Mouse (Mus musculus) neural tube, embryonic 12.5 days (tissue): Measurements from ENCODE around the gene Hoxc13. TPM values are rescaled to one million over a fixed set of nuclear protein-coding genes. Genes with fewer than 3 reads are reported as not detected.

ENCODE experiments used
- ATAC-seq: fragments of 200-750 bp; cut with Nextera tagmentation; 2 replicates; pipeline ENCODE4 v1.8.0; 2017; ENCODE audit warnings: low read depth, mild to moderate bottlenecking, moderate TSS enrichment, moderate library complexity; ENCODE audit not compliant: low FRiP score
- H3K27ac ChIP-seq: fragments of 300-500 bp; sonication (generic); 2 replicates; pipeline ENCODE4 v1.5.1; 2016
- H3K27me3 ChIP-seq: fragments of 300-500 bp; sonication (generic); replicated peaks from 2 replicates; pipeline ENCODE4 v1.6.1; 2016; ENCODE audit warnings: mild to moderate bottlenecking
- H3K36me3 ChIP-seq: fragments of 300-500 bp; sonication (generic); 2 replicates; pipeline ENCODE4 v1.6.1; 2016; ENCODE audit warnings: mild to moderate bottlenecking
- H3K4me1 ChIP-seq: fragments of 300-500 bp; sonication (generic); 2 replicates; pipeline ENCODE4 v1.6.1; 2016
- H3K4me2 ChIP-seq: fragments of 300-500 bp; sonication (generic); replicated peaks from 2 replicates; pipeline ENCODE4 v1.6.1; 2016; ENCODE audit warnings: mild to moderate bottlenecking
- H3K4me3 ChIP-seq: fragments of 300-500 bp; sonication (generic); 2 replicates; pipeline ENCODE4 v1.5.1; 2016
- H3K9ac ChIP-seq: fragments of 300-500 bp; sonication (generic); 2 replicates; pipeline ENCODE4 v1.6.1; 2016; ENCODE audit warnings: mild to moderate bottlenecking
- H3K9me3 ChIP-seq: fragments of 300-500 bp; sonication (generic); 2 replicates; pipeline ENCODE4 v1.6.1; 2016; ENCODE audit warnings: mild to moderate bottlenecking
- WGBS: fragments of 180-500 bp; shearing (Covaris S2); methylation state at CpG from one replicate; pipeline ENCODE4 v1.1.7; 2016; 5-methylcytosine and 5-hydroxymethylcytosine counted together
- polyA plus RNA-seq: library from polyadenylated mRNA; unstranded; fragments of >200 nt; fragmentation: Nextera tagmentation; extraction: Ambion mirVana; gene quantifications from 2 replicates; pipeline ENCODE4 v1.2.1, GENCODE M21; 2016

Hoxc13 gene
- polyA plus RNA-seq, 1 experiment from 2014 or later: 6.5 TPM

GRCm38 (mm10) chr15:102967511-102968397, 46.9 kb downstream of the Hoxc13 start:
- Histone ChIP-seq H3K36me3 (no peaks in the 10 kb centered on the region), H3K4me1 (peaks cover 8% of the 10 kb centered on the region), H3K4me2 (peak overlapping the region; percentile 86), H3K27ac (peak overlapping the region; percentile 64), H3K4me3 (peak overlapping the region; percentile 56), H3K9ac (peak overlapping the region; percentile 100), H3K9me3 (no peaks in the 10 kb centered on the region), H3K27me3 (peaks cover 74% of the 10 kb centered on the region)
- ATAC-seq: no peak
- under 1% methylated on average over 34 of the region's 34 CpGs for WGBS

DNA sequence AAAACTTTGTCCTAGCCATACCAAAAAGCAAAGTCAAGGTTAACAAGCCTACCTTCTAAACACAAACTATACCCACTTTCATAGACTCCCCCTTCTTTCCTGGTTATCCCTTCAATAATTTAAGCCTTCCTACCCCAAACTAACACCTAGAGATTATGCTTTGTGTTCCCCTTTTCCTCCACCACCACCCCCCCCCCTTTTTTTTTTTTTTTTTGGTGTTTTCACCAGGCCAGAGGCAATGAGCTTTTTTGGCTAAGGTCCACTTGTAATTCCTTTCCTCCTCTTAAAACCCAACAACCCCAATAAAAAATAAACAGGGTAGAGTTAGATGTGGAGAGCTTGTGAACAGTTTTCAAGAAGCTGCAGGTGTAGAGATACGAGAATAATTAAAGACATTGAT, 48.4 kb downstream of the Hoxc13 start:
- ATAC-seq: no peak
- no peak overlapping the region for H3K27ac ChIP-seq
- 26% methylated on average over 1 of the region's 1 CpGs for WGBS
- H3K9ac ChIP-seq: peak overlapping the region; percentile 100
- H3K27me3 ChIP-seq: peaks cover 75% of the 10 kb centered on the region
- peaks cover 8% of the 10 kb centered on the region for H3K4me1 ChIP-seq
- H3K4me3 ChIP-seq: peak overlapping the region; percentile 38
- H3K4me2 ChIP-seq: peak overlapping the region; percentile 86
- no peaks in the 10 kb centered on the region for H3K9me3 ChIP-seq
- H3K36me3 ChIP-seq: no peaks in the 10 kb centered on the region

DNA sequence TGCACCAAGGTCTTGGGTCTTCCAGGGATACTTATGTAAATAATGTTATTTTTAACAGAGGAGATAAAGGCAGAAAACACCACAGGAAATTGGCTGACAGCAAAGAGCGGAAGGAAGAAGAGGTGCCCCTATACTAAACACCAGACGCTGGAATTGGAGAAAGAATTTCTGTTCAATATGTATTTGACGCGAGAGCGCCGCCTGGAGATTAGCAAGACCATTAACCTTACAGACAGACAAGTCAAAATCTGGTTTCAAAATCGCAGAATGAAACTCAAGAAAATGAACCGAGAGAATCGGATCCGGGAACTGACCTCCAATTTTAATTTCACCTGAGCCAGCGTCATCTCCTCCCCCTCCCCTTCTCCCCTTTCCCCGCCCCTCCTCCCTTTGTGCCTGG, 49.8 kb downstream of the Hoxc13 start:
- Histone ChIP-seq H3K27ac (peak overlapping the region; percentile 57; the same call in 1 of the 2 replicates), H3K27me3 (peaks cover 71% of the 10 kb centered on the region), H3K9ac (peak overlapping the region; percentile 100), H3K4me1 (peaks cover 8% of the 10 kb centered on the region), H3K4me3 (peak overlapping the region; percentile 28), H3K9me3 (no peaks in the 10 kb centered on the region), H3K36me3 (no peaks in the 10 kb centered on the region), H3K4me2 (peak overlapping the region; percentile 86)
- WGBS: 2% methylated on average over 12 of the region's 12 CpGs
- no peak for ATAC-seq

GRCm38 (mm10) chr15:102972254-102972653, 51.4 kb downstream of the Hoxc13 start:
- Histone ChIP-seq H3K4me2 (peak overlapping the region; percentile 86), H3K27ac (peak overlapping the region; percentile 63), H3K36me3 (no peaks in the 10 kb centered on the region), H3K27me3 (peaks cover 59% of the 10 kb centered on the region), H3K9me3 (no peaks in the 10 kb centered on the region), H3K4me3 (peak overlapping the region; percentile 92), H3K4me1 (peaks cover 4% of the 10 kb centered on the region; the same call in 1 of the 2 replicates), H3K9ac (peak overlapping the region; percentile 100)
- WGBS: 1% methylated on average over 21 of the region's 21 CpGs
- no peak for ATAC-seq

- no peaks in the 10 kb centered on the region for H3K9me3 ChIP-seq
- WGBS: 2% methylated on average over 6 of the region's 6 CpGs
- H3K36me3 ChIP-seq: no peaks in the 10 kb centered on the region
- ATAC-seq: no peak
- peak overlapping the region; percentile 92 for H3K4me3 ChIP-seq
- peak overlapping the region; percentile 63 for H3K27ac ChIP-seq
- H3K27me3 ChIP-seq: peaks cover 58% of the 10 kb centered on the region
- H3K9ac ChIP-seq: peak overlapping the region; percentile 100
- H3K4me1 ChIP-seq: peaks cover 2% of the 10 kb centered on the region; the same call in 1 of the 2 replicates
- H3K4me2 ChIP-seq: peak overlapping the region; percentile 86
These were observed 51.9 kb downstream of the Hoxc13 start for GRCm38 (mm10) chr15:102972753-102973152.

DNA sequence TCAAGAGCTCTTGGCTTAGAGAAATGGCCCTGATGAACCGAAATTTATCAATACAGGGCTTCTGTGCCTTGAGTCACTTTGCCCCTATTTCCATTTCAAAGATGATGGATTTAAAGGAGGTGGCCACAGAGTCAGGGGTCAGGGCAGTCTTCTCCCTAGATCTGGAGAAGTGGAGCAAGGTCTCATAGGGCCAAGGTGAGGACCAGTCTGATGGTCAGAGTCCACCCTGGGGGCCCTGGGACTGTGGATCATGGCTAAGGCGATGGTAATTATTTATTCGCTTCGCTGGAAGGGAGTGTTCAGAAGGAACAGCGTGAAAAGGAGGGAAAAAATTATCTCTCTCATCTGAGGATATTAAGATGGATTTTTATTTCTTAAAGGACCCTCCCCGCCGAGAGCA, 54.1 kb downstream of the Hoxc13 start:
- 2% methylated on average over 7 of the region's 7 CpGs for WGBS
- no peak for ATAC-seq
- Histone ChIP-seq H3K4me3 (peak overlapping the region; percentile 92), H3K27me3 (peaks cover 59% of the 10 kb centered on the region), H3K36me3 (no peaks in the 10 kb centered on the region), H3K9ac (peak overlapping the region; percentile 100), H3K4me2 (peak overlapping the region; percentile 86), H3K27ac (peak overlapping the region; percentile 53; the same call in 1 of the 2 replicates), H3K4me1 (peaks cover 8% of the 10 kb centered on the region), H3K9me3 (no peaks in the 10 kb centered on the region)

DNA sequence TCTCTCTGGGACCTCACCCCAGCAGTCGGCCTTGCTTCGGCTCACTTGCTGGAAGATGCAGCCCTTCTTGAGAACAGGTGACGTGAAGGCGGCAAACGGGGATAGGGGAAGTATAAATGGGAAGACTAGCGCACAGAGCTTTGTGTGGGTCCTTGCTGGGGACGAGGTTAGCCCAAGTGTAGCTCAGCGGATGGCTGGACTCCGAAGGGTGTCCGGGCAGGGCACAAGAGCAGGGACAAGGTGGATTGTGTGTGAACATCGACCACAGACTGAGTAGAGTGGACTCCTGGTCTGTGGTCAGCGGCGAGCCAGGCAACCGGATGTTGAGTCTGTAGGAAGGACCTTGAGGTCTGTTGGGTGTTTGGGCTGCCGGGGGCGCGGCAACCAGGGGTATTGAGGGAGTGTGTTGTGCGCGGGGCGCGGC, 54.8 kb downstream of the Hoxc13 start:
- no peak for ATAC-seq
- peaks cover 56% of the 10 kb centered on the region for H3K27me3 ChIP-seq
- WGBS: 0% methylated on average over 21 of the region's 21 CpGs
- H3K4me2 ChIP-seq: peak overlapping the region; percentile 86
- peak overlapping the region; percentile 95 for H3K27ac ChIP-seq
- H3K4me3 ChIP-seq: peak overlapping the region; percentile 92
- no peaks in the 10 kb centered on the region for H3K36me3 ChIP-seq
- peak overlapping the region; percentile 100 for H3K9ac ChIP-seq
- H3K4me1 ChIP-seq: peaks cover 8% of the 10 kb centered on the region
- H3K9me3 ChIP-seq: no peaks in the 10 kb centered on the region

DNA sequence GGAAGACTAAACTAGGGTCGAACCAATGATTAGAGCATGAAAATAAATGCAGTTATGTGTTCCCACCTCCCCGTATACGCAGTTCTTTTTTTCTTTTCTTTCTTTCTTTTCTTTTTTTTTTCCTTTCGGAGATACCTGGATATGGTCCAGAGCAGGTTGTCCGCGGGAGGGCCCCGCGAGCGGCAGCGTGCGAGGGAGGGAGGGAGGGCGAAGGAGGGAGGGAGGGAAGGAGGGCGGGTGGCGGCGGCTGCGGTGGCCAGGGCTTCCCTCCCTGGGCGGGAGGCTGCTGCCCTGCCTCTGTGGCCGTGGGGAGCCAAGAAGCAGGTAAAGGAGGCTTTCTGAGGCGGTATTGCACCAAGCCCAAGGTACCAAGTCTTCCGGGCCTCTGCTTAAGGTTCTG, 55.3 kb downstream of the Hoxc13 start, which contains the start of gene Hoxc9:
Gene Hoxc9 (plus strand): TSS at position 269 of the 400 bp plus-strand sequence.
- H3K36me3 ChIP-seq: no peaks in the 10 kb centered on the region
- peak within 1 kb of the TSS; percentile 92 for H3K4me3 ChIP-seq
- peaks cover 8% of the 10 kb centered on the region for H3K4me1 ChIP-seq
- peak within 1 kb of the TSS; percentile 86 for H3K4me2 ChIP-seq
- no peak for ATAC-seq
- peak within 1 kb of the TSS; percentile 100 for H3K9ac ChIP-seq
- peak within 1 kb of the TSS; percentile 95 for H3K27ac ChIP-seq
- H3K27me3 ChIP-seq: peaks cover 59% of the 10 kb centered on the region
- H3K9me3 ChIP-seq: no peaks in the 10 kb centered on the region
- WGBS: 1% methylated on average over 12 of the region's 20 CpGs

- peak overlapping the region; percentile 86 for H3K4me2 ChIP-seq
- under 1% methylated on average over 37 of the region's 37 CpGs for whole genome bisulfite sequencing
- no peaks in the 10 kb centered on the region for H3K36me3 ChIP-seq
- peak overlapping the region; percentile 95 for H3K27ac ChIP-seq
- no peaks in the 10 kb centered on the region for H3K9me3 ChIP-seq
- peaks cover 8% of the 10 kb centered on the region for H3K4me1 ChIP-seq
- peak overlapping the region; percentile 100 for H3K9ac ChIP-seq
- peaks cover 59% of the 10 kb centered on the region for H3K27me3 ChIP-seq
- ATAC-seq: no peak; the same call in 1 of the 2 replicates
- H3K4me3 ChIP-seq: peak overlapping the region; percentile 92
These were observed 55.9 kb downstream of the Hoxc13 start for GRCm38 (mm10) chr15:102976631-102977422.

DNA sequence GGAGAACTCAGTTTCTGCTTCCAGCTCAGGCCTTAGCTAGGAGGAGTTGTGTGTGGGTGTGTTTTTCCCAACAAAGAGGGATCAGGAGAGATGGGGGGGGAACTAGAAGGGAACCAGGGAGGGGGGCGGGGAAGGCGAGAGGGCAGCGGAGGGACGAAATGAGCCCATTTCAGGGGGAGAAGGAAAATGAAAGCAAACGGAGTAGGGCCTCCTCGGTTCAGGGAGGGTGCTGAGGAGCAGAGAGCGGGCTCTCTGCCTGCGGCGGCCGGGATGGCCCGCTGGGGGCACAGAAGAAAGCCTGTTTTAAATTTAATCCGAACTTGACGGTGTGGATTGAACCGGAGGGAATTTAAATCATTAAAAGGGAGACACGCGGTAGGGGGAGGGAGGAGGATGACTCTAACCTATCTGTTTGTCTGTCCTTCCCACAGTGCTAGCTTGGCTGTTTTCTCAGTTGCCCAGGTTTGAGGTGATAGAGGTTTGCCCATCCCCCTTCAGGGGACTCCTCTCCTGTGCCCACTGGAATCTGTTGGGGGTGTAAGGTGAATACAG, 56.6 kb downstream of the Hoxc13 start:
- Histone ChIP-seq H3K27me3 (peaks cover 55% of the 10 kb centered on the region), H3K4me1 (peaks cover 8% of the 10 kb centered on the region), H3K36me3 (no peaks in the 10 kb centered on the region), H3K9me3 (no peaks in the 10 kb centered on the region), H3K27ac (peak overlapping the region; percentile 95), H3K4me3 (peak overlapping the region; percentile 92), H3K4me2 (peak overlapping the region; percentile 86), H3K9ac (peak overlapping the region; percentile 100)
- peak; percentile 31 for ATAC-seq
- WGBS: under 1% methylated on average over 16 of the region's 16 CpGs
